Mouse (Mus musculus): ENCODE data around the gene Rnf13. TPM values are rescaled to one million over a fixed set of nuclear protein-coding genes. Genes with fewer than 3 reads are reported as not detected.
"Not testable (repeated sequence)": the region's sequence is repeated elsewhere in the genome, so short reads cannot be mapped to it uniquely, and the experiment has no call there.

The Rnf13 gene
- polyA plus RNA-seq, 1 experiment: 35.1 TPM

GRCm38 (mm10) chr3:57789005-57789962 lies 53.4 kb downstream of the Rnf13 start:
- H3K36me3 ChIP-seq (ENCODE audit: control insufficient read depth, insufficient read depth, low read length): no peaks in the 10 kb centered on the region
- H3K27me3 ChIP-seq (ENCODE audit: control insufficient read depth, insufficient read depth, low read length): no peaks in the 10 kb centered on the region
- no peak overlapping the region for H3K27ac ChIP-seq (ENCODE audit: control insufficient read depth, insufficient read depth, low read length)
- H3K4me1 ChIP-seq (replicated peaks; ENCODE audit: control insufficient read depth, insufficient read depth, low read length): no peaks in the 10 kb centered on the region
- no peak for TF ChIP-seq CTCF (IDR thresholded peaks at IDR 0.05; ENCODE audit: borderline replicate concordance, control insufficient read depth, extremely low read depth, insufficient read depth, low read length, poor library complexity)
- no peak for TF ChIP-seq POLR2A (IDR thresholded peaks at IDR 0.05; ENCODE audit: control insufficient read depth, extremely low read depth, insufficient read depth, low read length, poor library complexity)
- no peak overlapping the region for H3K4me3 ChIP-seq (ENCODE audit: control insufficient read depth, insufficient read depth, low read length)
- DNase-seq: no peak
- WGBS: 94% methylated on average over 7 of the region's 7 CpGs

- H3K4me3 ChIP-seq (ENCODE audit: control insufficient read depth, insufficient read depth, low read length): no peak overlapping the region
- 94% methylated on average over 3 of the region's 3 CpGs for WGBS
- no peak overlapping the region for H3K27ac ChIP-seq (ENCODE audit: control insufficient read depth, insufficient read depth, low read length)
- no peaks in the 10 kb centered on the region for H3K4me1 ChIP-seq (replicated peaks; ENCODE audit: control insufficient read depth, insufficient read depth, low read length)
- no peaks in the 10 kb centered on the region for H3K36me3 ChIP-seq (ENCODE audit: control insufficient read depth, insufficient read depth, low read length)
- TF ChIP-seq CTCF (IDR thresholded peaks at IDR 0.05; ENCODE audit: borderline replicate concordance, control insufficient read depth, extremely low read depth, insufficient read depth, low read length, poor library complexity): no peak
- TF ChIP-seq POLR2A (IDR thresholded peaks at IDR 0.05; ENCODE audit: control insufficient read depth, extremely low read depth, insufficient read depth, low read length, poor library complexity): no peak
- H3K27me3 ChIP-seq (ENCODE audit: control insufficient read depth, insufficient read depth, low read length): no peaks in the 10 kb centered on the region
- DNase-seq: no peak
Measured at GRCm38 (mm10) chr3:57791104-57791503, 55.2 kb downstream of the Rnf13 start.

GRCm38 (mm10) chr3:57795071-57795470 lies 59.2 kb downstream of the Rnf13 start:
- H3K4me3 ChIP-seq (ENCODE audit: control insufficient read depth, insufficient read depth, low read length); H3K4me1 ChIP-seq (replicated peaks; ENCODE audit: control insufficient read depth, insufficient read depth, low read length); H3K27me3 ChIP-seq (ENCODE audit: control insufficient read depth, insufficient read depth, low read length); DNase-seq; H3K27ac ChIP-seq (ENCODE audit: control insufficient read depth, insufficient read depth, low read length); H3K36me3 ChIP-seq (ENCODE audit: control insufficient read depth, insufficient read depth, low read length): not testable (repeated sequence)
- WGBS: 91% methylated on average over 6 of the region's 6 CpGs

GRCm38 (mm10) chr3:57815447-57815846 lies 79.6 kb downstream of the Rnf13 start:
- DNase-seq: no peak

GRCm38 (mm10) chr3:57825866-57826265 lies 90.0 kb downstream of the Rnf13 start:
- Histone ChIP-seq H3K4me3 (ENCODE audit: control insufficient read depth, insufficient read depth, low read length) (no peak overlapping the region), H3K27ac (ENCODE audit: control insufficient read depth, insufficient read depth, low read length) (no peak overlapping the region), H3K4me1 (replicated peaks; ENCODE audit: control insufficient read depth, insufficient read depth, low read length) (no peaks in the 10 kb centered on the region), H3K27me3 (ENCODE audit: control insufficient read depth, insufficient read depth, low read length) (no peaks in the 10 kb centered on the region), H3K36me3 (ENCODE audit: control insufficient read depth, insufficient read depth, low read length) (no peaks in the 10 kb centered on the region)
- TF ChIP-seq POLR2A (IDR thresholded peaks at IDR 0.05; ENCODE audit: control insufficient read depth, extremely low read depth, insufficient read depth, low read length, poor library complexity) (no peak), CTCF (IDR thresholded peaks at IDR 0.05; ENCODE audit: borderline replicate concordance, control insufficient read depth, extremely low read depth, insufficient read depth, low read length, poor library complexity) (no peak)
- DNase-seq: no peak
- 98% methylated on average over 3 of the region's 3 CpGs for WGBS

More at GRCm38 (mm10) chr3:57815447-57815846, 79.6 kb downstream of the Rnf13 start:
- H3K27me3 ChIP-seq (ENCODE audit: control insufficient read depth, insufficient read depth, low read length): no peaks in the 10 kb centered on the region
- no peak overlapping the region for H3K4me3 ChIP-seq (ENCODE audit: control insufficient read depth, insufficient read depth, low read length)
- 95% methylated on average over 6 of the region's 6 CpGs for WGBS
- H3K4me1 ChIP-seq (replicated peaks; ENCODE audit: control insufficient read depth, insufficient read depth, low read length): no peaks in the 10 kb centered on the region
- no peaks in the 10 kb centered on the region for H3K36me3 ChIP-seq (ENCODE audit: control insufficient read depth, insufficient read depth, low read length)
- H3K27ac ChIP-seq (ENCODE audit: control insufficient read depth, insufficient read depth, low read length): no peak overlapping the region
- TF ChIP-seq POLR2A (IDR thresholded peaks at IDR 0.05; ENCODE audit: control insufficient read depth, extremely low read depth, insufficient read depth, low read length, poor library complexity) (no peak), CTCF (IDR thresholded peaks at IDR 0.05; ENCODE audit: borderline replicate concordance, control insufficient read depth, extremely low read depth, insufficient read depth, low read length, poor library complexity) (no peak)

- DNase-seq: no peak
- no peak for TF ChIP-seq CTCF (IDR thresholded peaks at IDR 0.05; ENCODE audit: borderline replicate concordance, control insufficient read depth, extremely low read depth, insufficient read depth, low read length, poor library complexity)
- TF ChIP-seq POLR2A (IDR thresholded peaks at IDR 0.05; ENCODE audit: control insufficient read depth, extremely low read depth, insufficient read depth, low read length, poor library complexity): no peak
- Histone ChIP-seq H3K27ac (ENCODE audit: control insufficient read depth, insufficient read depth, low read length) (no peak overlapping the region), H3K36me3 (ENCODE audit: control insufficient read depth, insufficient read depth, low read length) (no peaks in the 10 kb centered on the region), H3K4me3 (ENCODE audit: control insufficient read depth, insufficient read depth, low read length) (no peak overlapping the region), H3K4me1 (replicated peaks; ENCODE audit: control insufficient read depth, insufficient read depth, low read length) (no peaks in the 10 kb centered on the region), H3K27me3 (ENCODE audit: control insufficient read depth, insufficient read depth, low read length) (no peaks in the 10 kb centered on the region)
- WGBS: 96% methylated on average over 11 of the region's 11 CpGs
Measured at GRCm38 (mm10) chr3:57833585-57833984, 97.7 kb downstream of the Rnf13 start.
